Mouse (Mus musculus) gonadal fat pad, adult 2 months (tissue): ENCODE measurements around the gene Gm11020. TPM values are rescaled to one million over a fixed set of nuclear protein-coding genes. Genes with fewer than 3 reads are reported as not detected.

ENCODE experiments used
- DNase-seq: peaks from one replicate; pipeline ENCODE4 v3.0.0-alpha.2; 2012; ENCODE audit warnings: low read depth
- polyA plus RNA-seq: library from polyadenylated mRNA; depleted of rRNA; stranded (reverse); fragments of >200 nt; gene quantifications from 2 replicates; pipeline ENCODE4 v1.2.3, GENCODE M21; 2012; rRNA removed

Gene Gm11020
- polyA plus RNA-seq, 1 experiment = not detected

DNA sequence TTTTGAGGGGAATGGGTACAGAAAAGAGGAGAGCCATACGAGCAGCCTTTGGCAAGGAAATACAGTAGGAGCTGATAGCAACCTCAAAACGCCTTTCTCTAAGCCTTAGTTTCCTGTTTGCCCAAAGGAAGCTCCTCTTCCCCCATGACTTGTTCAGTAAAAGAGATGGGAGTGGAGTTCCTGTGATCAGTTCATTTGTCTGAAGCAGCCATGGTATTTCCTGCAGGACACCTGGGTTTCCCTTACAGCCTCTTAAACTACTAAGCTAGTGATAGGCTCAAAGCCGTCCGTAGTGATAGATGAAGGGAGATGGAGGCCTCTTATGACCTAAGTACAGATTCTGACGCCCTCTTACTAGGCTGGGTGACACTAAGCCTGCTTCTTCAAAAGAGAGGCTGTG lies 21.1 kb downstream of the Gm11020 start:
- DNase-seq = no peak

DNA sequence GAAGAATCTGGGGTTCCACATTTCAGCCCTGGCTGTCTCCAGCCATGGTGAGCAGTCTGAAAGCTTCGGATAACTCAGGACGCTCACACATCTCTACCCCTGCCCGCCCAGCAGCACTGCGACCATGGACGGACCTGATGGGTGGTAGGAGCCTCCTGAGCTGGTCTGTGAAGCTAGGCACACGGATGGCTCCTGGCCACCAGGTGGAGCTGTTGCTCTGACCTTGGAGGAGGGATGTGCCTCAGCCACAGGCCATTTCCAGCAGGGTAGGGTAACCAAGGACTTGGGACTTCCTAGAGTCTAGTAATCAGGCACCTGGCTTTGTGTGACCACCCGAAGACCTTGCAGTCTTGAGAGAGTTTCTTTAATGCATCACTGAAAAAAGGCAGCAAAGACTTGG lies 22.6 kb downstream of the Gm11020 start:
- DNase-seq = no peak

GRCm38 (mm10) chr8:104344622-104345021 lies 23.3 kb downstream of the Gm11020 start:
- no peak for DNase-seq

- DNase-seq = no peak
These were observed 25.3 kb downstream of the Gm11020 start for GRCm38 (mm10) chr8:104346706-104347105.

- no peak for DNase-seq
These were observed 27.6 kb downstream of the Gm11020 start for GRCm38 (mm10) chr8:104348971-104349370.

- DNase-seq = no peak
These were observed 28.7 kb downstream of the Gm11020 start for GRCm38 (mm10) chr8:104350047-104350446.

- DNase-seq = no peak
These were observed 31.8 kb downstream of the Gm11020 start for GRCm38 (mm10) chr8:104353186-104353585.

DNA sequence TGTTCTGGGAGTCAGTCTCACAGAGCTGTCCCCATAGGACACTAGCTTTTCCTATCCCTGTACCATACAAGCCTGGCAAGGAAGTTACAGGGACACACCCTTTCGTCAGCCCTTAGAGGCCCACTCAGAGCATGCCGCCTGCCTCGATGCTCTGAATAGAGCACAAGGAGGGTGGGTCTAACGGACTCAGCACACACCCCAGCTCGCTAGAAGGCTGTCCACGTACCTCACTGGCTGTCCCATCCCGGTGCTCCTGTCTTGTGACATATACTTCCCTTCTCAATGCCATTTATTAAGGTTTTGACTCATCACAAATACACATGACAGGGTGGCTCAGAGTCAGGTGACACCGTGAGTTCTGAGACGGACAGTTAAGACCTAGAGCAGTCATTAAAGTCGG lies 33.1 kb downstream of the Gm11020 start:
- DNase-seq = no peak

DNA sequence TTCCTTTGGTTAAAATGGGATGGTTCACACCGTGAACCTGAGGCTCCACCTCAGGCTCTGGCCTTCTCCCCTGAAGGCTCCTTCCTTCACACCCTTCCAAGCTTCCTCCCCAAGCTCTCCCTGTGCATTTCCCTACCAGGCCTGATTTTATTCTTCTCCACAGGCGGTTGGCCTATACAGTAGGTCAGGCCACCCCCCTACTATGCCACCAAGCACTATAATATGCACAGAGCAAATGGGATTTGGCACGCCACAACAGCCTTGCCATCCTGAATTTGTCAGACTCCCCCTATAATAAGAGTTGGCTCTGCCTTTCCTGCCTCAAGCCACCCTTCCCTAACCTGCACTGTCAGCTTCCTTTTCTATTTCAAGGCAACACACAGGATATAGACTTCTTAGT lies 37.3 kb downstream of the Gm11020 start:
- no peak for DNase-seq

DNA sequence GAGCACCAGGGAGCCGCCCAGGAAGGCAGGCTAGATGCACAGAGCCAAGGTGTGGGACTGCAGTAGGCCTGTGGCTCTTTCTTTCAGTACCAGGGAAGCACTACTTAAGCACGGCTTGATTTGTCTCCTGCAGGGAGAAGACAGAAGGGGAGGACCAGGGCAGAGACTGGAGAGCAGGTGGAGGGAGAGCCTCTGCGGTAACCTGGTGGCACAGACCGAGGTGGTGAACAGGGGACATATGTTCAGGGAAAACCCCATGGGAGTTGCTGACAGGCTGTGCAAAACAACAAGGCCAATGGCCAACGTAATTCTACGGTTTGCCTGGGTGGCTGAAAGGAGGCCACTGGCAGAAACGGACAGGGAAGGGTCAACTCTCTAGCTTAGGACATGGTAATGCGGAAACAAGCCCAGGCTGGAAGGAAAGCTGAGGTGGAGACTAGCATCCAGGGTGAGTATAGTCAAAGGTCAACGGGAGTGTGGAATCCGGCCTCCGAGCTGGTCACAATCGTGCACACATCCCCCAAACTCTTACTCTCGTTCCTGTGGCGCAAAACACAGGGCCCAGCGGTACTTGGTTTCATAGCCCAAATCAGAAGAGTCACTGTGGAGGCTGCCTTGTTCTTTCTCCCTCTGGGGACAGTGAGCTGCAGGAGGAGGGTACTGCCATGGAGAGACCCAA lies 38.5 kb downstream of the Gm11020 start:
- no peak for DNase-seq

GRCm38 (mm10) chr8:104365695-104366094 lies 44.3 kb downstream of the Gm11020 start:
- no peak for DNase-seq

DNA sequence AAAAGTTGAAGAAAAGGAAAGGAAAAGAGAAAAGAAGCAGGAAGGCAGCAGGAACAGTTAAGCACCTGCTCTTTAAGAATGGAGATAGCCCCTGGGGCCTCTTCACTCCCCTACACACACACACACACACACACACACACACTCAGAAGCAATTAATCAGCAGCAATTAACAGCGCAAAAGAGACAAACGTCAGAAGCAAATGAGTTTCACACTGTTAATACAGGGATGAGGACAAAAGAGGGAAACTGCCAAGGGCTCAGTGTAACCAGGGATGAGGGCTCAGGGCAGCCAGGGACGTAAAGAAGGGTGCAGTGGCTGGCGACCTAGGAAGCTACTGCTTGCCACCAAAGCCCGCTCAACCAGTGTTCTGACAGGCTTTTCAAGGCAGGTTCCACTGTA lies 46.0 kb downstream of the Gm11020 start:
- DNase-seq = no peak

- no peak for DNase-seq
These were observed 48.2 kb downstream of the Gm11020 start for GRCm38 (mm10) chr8:104369591-104369990.

GRCm38 (mm10) chr8:104370071-104370470 lies 48.7 kb downstream of the Gm11020 start:
- DNase-seq = no peak

DNA sequence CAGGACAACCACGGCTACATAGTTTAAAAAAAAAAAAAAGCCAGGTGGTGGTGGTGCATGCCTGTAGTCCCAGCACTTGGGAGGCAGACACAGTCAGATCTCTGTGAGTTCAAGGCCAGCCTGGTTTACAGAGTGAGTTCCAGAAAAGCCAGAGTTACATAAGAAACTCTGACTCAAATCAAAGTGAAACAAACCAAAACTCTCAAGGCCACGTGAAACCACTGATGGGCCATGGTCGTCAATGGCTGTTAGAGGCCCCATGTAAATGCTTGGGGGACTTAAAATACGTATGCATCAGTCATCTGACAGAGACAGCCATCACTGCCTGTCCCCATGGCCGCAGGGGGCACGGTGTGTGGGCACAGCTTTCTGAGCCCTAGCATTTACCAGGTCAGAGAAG lies 49.8 kb downstream of the Gm11020 start:
- no peak for DNase-seq

Other genes with a start within 250 kb of the Gm11020 start
- gene Cdh5, start 219.9 kb upstream of the Gm11020 start, polyA plus RNA-seq = 90.9 and 92.6 TPM in 2 replicates
- gene Bean1, start 151.1 kb upstream of the Gm11020 start, polyA plus RNA-seq = 0.92 and 0.99 TPM in 2 replicates
- 33.4 and 33.6 TPM in 2 replicates for gene Tk2, start 73.0 kb upstream of the Gm11020 start, polyA plus RNA-seq
- gene Cklf, start 70.7 kb upstream of the Gm11020 start, polyA plus RNA-seq = 15.9 and 19.9 TPM in 2 replicates
- 1.5 and 2.5 TPM in 2 replicates for gene Cmtm2a, start 28.4 kb upstream of the Gm11020 start, polyA plus RNA-seq
- 0.29 TPM in 1 of 2 replicates, not detected in the other for gene Gm45711, start 11.5 kb upstream of the Gm11020 start, polyA plus RNA-seq
- 0.11 TPM in 1 of 2 replicates, not detected in the other for gene Cmtm1, start 11.4 kb upstream of the Gm11020 start, polyA plus RNA-seq
- gene Cmtm2b, start 663 bp downstream of the Gm11020 start, polyA plus RNA-seq = 1.0 and 2.9 TPM in 2 replicates
- 60.8 and 67.8 TPM in 2 replicates for gene Cmtm3, start 17.8 kb downstream of the Gm11020 start, polyA plus RNA-seq
- 25.5 and 33.2 TPM in 2 replicates for gene Cmtm4, start 74.2 kb downstream of the Gm11020 start, polyA plus RNA-seq
- 26.2 and 29.2 TPM in 2 replicates for gene Dync1li2, start 121.5 kb downstream of the Gm11020 start, polyA plus RNA-seq
- gene Terb1, start 188.3 kb downstream of the Gm11020 start, polyA plus RNA-seq = 0.15 and 0.26 TPM in 2 replicates
- gene Nae1, start 213.1 kb downstream of the Gm11020 start, polyA plus RNA-seq = 20.5 and 23.2 TPM in 2 replicates
- 17.3 and 17.8 TPM in 2 replicates for gene Car7, start 213.1 kb downstream of the Gm11020 start, polyA plus RNA-seq